Mouse (Mus musculus) liver, embryonic 14.5 days (tissue): ENCODE data around the gene Tet3. TPM values are rescaled to one million over a fixed set of nuclear protein-coding genes. Genes with fewer than 3 reads are reported as not detected.

Source experiments
- ATAC-seq: fragments of 200-750 bp; cut with Nextera tagmentation; 2 replicates; pipeline ENCODE4 v1.8.0; 2017; ENCODE audit warnings: moderate number of reproducible peaks, mild to moderate bottlenecking, moderate library complexity; ENCODE audit not compliant: insufficient read depth
- DNase-seq, 3 experiments: peaks; one replicate each; pipeline ENCODE4 v3.0.0-alpha.2; 2012 to 2013; ENCODE audit warnings: low read depth in 3 of 3, low spot score in 3 of 3
- H3K27ac ChIP-seq: fragments of 300-500 bp; sonication (generic); 2 replicates; pipeline ENCODE4 v1.5.1; 2014; ENCODE audit warnings: moderate library complexity, mild to moderate bottlenecking, control low read depth, inconsistent platforms
- H3K27me3 ChIP-seq: fragments of 300-500 bp; sonication (generic); 2 replicates; pipeline ENCODE4 v1.6.1; 2014; ENCODE audit warnings: mild to moderate bottlenecking, low read length, moderate library complexity; ENCODE audit not compliant: control insufficient read depth, insufficient read depth
- H3K36me3 ChIP-seq: fragments of 300-500 bp; sonication (generic); replicated peaks from 2 replicates; pipeline ENCODE4 v1.6.1; 2014; ENCODE audit warnings: low read depth; ENCODE audit not compliant: control insufficient read depth, insufficient read depth
- H3K4me1 ChIP-seq, 2 experiments: fragments of 200-500 bp in 1 of 2; fragments of 300-500 bp in 1 of 2; sonication (generic) in 1 of 2; replicated peaks; 2 replicates each; pipeline ENCODE4 v1.6.1; 2012 to 2014; ENCODE audit warnings: antibody characterized with exemption in 1 of 2, inconsistent platforms in 1 of 2, low read length in 1 of 2; ENCODE audit not compliant: control insufficient read depth in 2 of 2, insufficient read depth in 2 of 2
- H3K4me2 ChIP-seq: fragments of 300-500 bp; sonication (generic); 2 replicates; pipeline ENCODE4 v1.6.1; 2014; ENCODE audit warnings: low read depth, mild to moderate bottlenecking, control low read depth, moderate library complexity
- H3K4me3 ChIP-seq, 2 experiments: fragments of 200-500 bp in 1 of 2; fragments of 300-500 bp in 1 of 2; sonication (generic) in 1 of 2; 2 replicates each; pipeline ENCODE4 v1.5.1; 2012 to 2014; ENCODE audit warnings: low read depth in 2 of 2, low read length in 2 of 2, mild to moderate bottlenecking in 2 of 2, control low read depth in 1 of 2, inconsistent platforms in 1 of 2, moderate library complexity in 1 of 2; ENCODE audit not compliant: insufficient read depth in 1 of 2
- H3K9ac ChIP-seq: fragments of 300-500 bp; sonication (generic); replicated peaks from 2 replicates; pipeline ENCODE4 v1.6.1; 2014; ENCODE audit warnings: mild to moderate bottlenecking, control low read depth, moderate library complexity
- H3K9me3 ChIP-seq: fragments of 300-500 bp; sonication (generic); 2 replicates; pipeline ENCODE4 v1.6.1; 2016; ENCODE audit warnings: low read length, mixed read lengths; ENCODE audit not compliant: control insufficient read depth
- CTCF ChIP-seq: IDR thresholded peaks from 2 replicates; pipeline ENCODE4 v1.5.1; 2016; ENCODE audit warnings: antibody characterized with exemption, low read depth, control low read depth
- EP300 ChIP-seq: IDR thresholded peaks from 2 replicates; pipeline ENCODE4 v1.6.1; 2016; ENCODE audit warnings: antibody characterized with exemption, low read depth
- WGBS: fragments of 180-500 bp; shearing (Covaris S2); extraction: QIAGEN DNeasy Blood & Tissue Kit; methylation state at CpG from one replicate; pipeline ENCODE4 v1.1.7; 2014; ENCODE audit not compliant: insufficient replicate concordance; 5-methylcytosine and 5-hydroxymethylcytosine counted together
- polyA plus RNA-seq, 2 experiments: library from polyadenylated mRNA; depleted of rRNA in 1 of 2; stranded (reverse) in 1 of 2; unstranded in 1 of 2; fragments of >200 nt; fragmentation: Nextera tagmentation in 1 of 2; extraction: Ambion mirVana in 1 of 2; gene quantifications; 2 replicates each; pipeline versions ENCODE4 v1.2.1 to v1.2.3; 2012 to 2014

The Tet3 gene
- polyA plus RNA-seq, 2 experiments: 3.1 to 7.7 TPM

DNA sequence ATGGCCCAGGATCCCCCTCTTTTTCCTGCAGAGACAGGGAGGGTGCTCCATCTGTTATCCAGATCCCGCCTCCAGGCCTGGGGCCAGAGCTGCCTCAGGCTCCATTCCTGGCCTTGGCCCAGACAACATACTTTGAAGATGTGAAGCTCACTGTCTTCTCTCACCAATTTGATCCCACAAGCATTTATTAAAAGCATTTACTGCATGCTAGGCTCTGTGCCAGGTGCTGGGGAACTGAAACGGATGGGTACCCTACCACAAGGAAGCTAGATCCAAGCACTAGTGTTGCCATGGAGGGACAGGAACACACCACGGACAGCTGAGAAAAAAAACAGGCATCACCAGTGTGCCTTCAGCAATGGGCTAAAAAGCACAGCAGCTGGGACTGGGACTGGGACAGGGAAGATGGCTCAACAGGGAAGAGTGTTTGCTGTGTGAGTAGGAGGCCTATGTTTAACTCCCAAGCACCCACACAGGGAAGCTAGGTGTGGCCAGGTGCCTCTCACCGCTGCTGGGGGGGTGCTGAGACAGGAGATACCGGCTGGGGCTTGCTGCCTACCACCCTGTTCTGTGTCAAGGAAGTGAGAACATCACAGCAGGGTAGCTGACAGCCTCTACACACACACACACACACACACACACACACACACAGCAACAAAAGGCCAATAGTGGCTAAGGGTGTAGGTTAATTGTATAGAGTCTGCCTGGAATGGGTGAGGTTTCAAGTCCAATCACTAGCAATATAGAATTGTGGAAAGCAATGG lies 30.7 kb downstream of the Tet3 start:
- TF ChIP-seq CTCF: no peak
- no peak for TF ChIP-seq EP300
- no peak overlapping the region for H3K4me3 ChIP-seq
- H3K9me3 ChIP-seq: no peaks in the 10 kb centered on the region
- H3K27ac ChIP-seq: no peak overlapping the region
- no peak overlapping the region for H3K4me2 ChIP-seq
- ATAC-seq: no peak; the same call in 1 of the 2 replicates
- H3K27me3 ChIP-seq: no peaks in the 10 kb centered on the region
- H3K4me1 ChIP-seq: peaks cover 0 to 5% of the 10 kb centered on the region in 2 experiments; a peak in 1 of 4 replicates
- peaks cover 3% of the 10 kb centered on the region; the same call in 1 of the 2 replicates for H3K36me3 ChIP-seq
- no peak overlapping the region for H3K9ac ChIP-seq
- 74% methylated on average over 5 of the region's 5 CpGs for WGBS
- DNase-seq: no peak

DNA sequence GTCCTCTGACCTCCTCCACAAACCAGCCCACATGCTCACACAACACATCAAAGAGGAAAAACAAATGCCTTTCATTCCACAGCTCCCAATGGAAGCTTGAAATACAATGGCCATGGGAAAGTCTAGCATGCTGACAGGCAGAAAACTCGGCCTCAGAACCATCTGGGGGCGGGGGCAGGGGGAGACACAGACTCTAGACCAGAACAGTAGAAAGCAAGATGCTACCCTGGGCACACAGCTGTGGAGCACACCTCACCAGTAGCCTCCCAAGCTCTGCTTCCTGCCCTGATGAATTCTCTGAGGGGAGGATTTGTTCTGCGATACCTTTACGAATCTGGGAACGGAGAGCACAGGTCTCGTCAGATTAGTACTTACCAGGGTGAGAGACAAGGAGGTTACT lies 31.4 kb downstream of the Tet3 start:
- H3K27ac ChIP-seq: no peak overlapping the region
- no peak for DNase-seq
- H3K4me1 ChIP-seq: peaks cover 0 to 5% of the 10 kb centered on the region in 2 experiments; a peak in 1 of 4 replicates
- no peaks in the 10 kb centered on the region for H3K27me3 ChIP-seq
- peaks cover 3% of the 10 kb centered on the region; the same call in 1 of the 2 replicates for H3K36me3 ChIP-seq
- WGBS: 73% methylated on average over 6 of the region's 6 CpGs
- no peak for ATAC-seq
- H3K4me2 ChIP-seq: no peak overlapping the region
- no peak for TF ChIP-seq EP300
- TF ChIP-seq CTCF: no peak
- H3K4me3 ChIP-seq: no peak overlapping the region
- H3K9me3 ChIP-seq: no peaks in the 10 kb centered on the region
- H3K9ac ChIP-seq: no peak overlapping the region

DNA sequence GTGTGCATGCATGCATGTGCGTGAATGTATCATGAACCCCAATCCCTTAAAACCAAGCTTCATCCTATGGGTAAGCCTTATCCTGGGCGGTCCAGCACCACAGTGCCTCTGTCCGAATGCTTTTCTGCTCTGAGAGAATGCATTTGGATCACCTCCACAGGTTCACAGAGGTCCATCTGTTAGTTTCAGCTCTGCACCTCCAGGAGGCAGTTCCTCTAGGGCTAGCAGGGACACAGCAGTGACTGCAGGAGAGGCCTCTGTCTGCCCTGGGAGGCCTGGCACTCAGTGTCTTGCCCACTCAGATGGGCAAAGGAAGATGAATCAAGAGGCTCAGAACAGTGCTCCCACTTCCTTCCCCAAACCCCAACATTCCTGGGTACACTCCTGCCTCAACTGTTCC lies 32.3 kb downstream of the Tet3 start:
- no peak overlapping the region for H3K9ac ChIP-seq
- no peak for TF ChIP-seq EP300
- TF ChIP-seq CTCF: no peak
- no peaks in the 10 kb centered on the region for H3K27me3 ChIP-seq
- ATAC-seq (no peak), DNase-seq (no peak)
- H3K4me3 ChIP-seq: no peak overlapping the region
- no peak overlapping the region for H3K27ac ChIP-seq
- H3K36me3 ChIP-seq: peaks cover 3% of the 10 kb centered on the region; the same call in 1 of the 2 replicates
- 75% methylated on average over 3 of the region's 3 CpGs for WGBS
- H3K4me1 ChIP-seq: peaks cover 0 to 7% of the 10 kb centered on the region in 2 experiments; a peak in 2 of 4 replicates
- no peak overlapping the region for H3K4me2 ChIP-seq
- no peaks in the 10 kb centered on the region for H3K9me3 ChIP-seq

DNA sequence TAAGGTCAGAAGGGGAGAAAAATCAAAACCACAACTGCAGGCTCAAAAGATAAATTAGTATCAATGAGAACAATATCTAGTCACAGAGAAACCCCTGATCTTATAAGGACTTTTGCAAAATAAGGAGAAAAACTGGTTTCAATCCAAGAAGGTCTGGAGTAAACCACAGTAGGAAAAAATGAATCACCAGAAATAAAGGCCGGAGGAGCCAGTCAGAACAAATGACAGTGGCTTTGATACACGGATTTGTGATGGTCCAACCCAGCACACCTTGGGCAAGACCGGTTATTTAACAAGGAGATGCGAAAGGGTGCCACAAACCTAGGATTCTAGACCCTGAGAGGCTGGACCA lies 34.9 kb downstream of the Tet3 start:
- no peak for DNase-seq
- Histone ChIP-seq H3K4me1 (peaks cover 0 to 7% of the 10 kb centered on the region in 2 experiments; a peak in 2 of 4 replicates), H3K4me3 (no peak overlapping the region), H3K9me3 (no peaks in the 10 kb centered on the region), H3K9ac (no peak overlapping the region), H3K27me3 (no peaks in the 10 kb centered on the region), H3K36me3 (no peaks in the 10 kb centered on the region), H3K4me2 (no peak overlapping the region), H3K27ac (no peak overlapping the region)
- ATAC-seq: no peak
- 72% methylated on average over 4 of the region's 4 CpGs for WGBS
- TF ChIP-seq EP300 (no peak), CTCF (no peak)

DNA sequence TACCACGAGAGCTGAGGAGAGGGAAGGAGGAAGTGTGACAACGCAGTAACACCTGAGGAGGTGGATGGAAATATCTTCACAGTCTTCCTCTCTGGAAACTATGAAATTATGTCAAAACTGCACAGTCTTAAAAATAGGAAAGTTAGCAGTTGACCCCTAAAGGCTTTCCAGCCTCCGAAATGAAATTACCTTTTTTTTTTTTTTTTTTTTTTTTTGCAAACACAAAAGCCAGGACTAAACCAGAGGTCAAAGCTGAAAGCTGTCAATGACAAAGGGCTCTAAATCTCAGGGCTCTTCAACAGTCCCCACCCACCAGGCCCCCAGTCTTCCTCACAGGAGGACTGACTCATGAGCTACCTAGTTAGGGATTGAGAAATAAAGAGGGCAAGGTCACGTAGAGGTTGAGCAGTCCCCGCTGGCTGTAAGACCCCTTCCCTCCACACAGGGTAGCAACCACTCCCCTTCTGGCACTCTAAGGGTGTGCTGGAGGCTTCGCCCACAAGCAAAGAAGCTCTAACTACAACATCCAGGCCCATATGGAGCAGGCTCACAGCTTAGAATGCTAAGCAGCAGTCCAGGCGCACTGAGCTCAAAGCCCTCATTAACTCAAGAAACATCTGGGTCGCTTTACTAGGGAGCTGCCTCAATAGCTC lies 35.4 kb downstream of the Tet3 start:
- Histone ChIP-seq H3K4me1 (peaks cover 0 to 7% of the 10 kb centered on the region in 2 experiments; a peak in 2 of 4 replicates), H3K27me3 (no peaks in the 10 kb centered on the region), H3K27ac (no peak overlapping the region), H3K9ac (no peak overlapping the region), H3K36me3 (no peaks in the 10 kb centered on the region), H3K4me3 (no peak overlapping the region), H3K4me2 (no peak overlapping the region), H3K9me3 (no peaks in the 10 kb centered on the region)
- no peak for ATAC-seq
- no peak for TF ChIP-seq EP300
- no peak for TF ChIP-seq CTCF
- no peak for DNase-seq
- 64% methylated on average over 8 of the region's 8 CpGs for WGBS
